Mouse (Mus musculus) lung, adult 2 months (tissue): ENCODE data around the gene Gsk3a. TPM values are rescaled to one million over a fixed set of nuclear protein-coding genes. Genes with fewer than 3 reads are reported as not detected.

Experiments
- DNase-seq: peaks from one replicate; pipeline ENCODE4 v3.0.0; 2022
- H3K4me1 ChIP-seq: fragments of 200-500 bp; 2 replicates; pipeline ENCODE4 v1.6.1; 2011; ENCODE audit warnings: low read length; ENCODE audit not compliant: control insufficient read depth, insufficient read depth
- H3K4me3 ChIP-seq: fragments of 200-500 bp; replicated peaks from 2 replicates; pipeline ENCODE3; 2011; ENCODE audit warnings: low read depth, mild to moderate bottlenecking, control low read depth, low read length; ENCODE audit errors: extremely low read depth
- CTCF ChIP-seq: fragments of 200-500 bp; IDR thresholded peaks from 2 replicates; pipeline ENCODE4 v1.5.1; 2011; ENCODE audit warnings: mild to moderate bottlenecking, low read length, control low read depth; ENCODE audit not compliant: insufficient read depth
- POLR2A ChIP-seq: fragments of 200-500 bp; IDR thresholded peaks from 2 replicates; pipeline ENCODE4 v1.6.1; 2011; ENCODE audit warnings: low read depth, mild to moderate bottlenecking, control low read depth, low read length, borderline replicate concordance; ENCODE audit errors: extremely low read depth
- WGBS: fragments of 180-500 bp; shearing (Covaris S2); methylation state at CpG from one replicate; pipeline ENCODE4 v1.1.7; 2018; 5-methylcytosine and 5-hydroxymethylcytosine counted together
- polyA plus RNA-seq: library from polyadenylated mRNA; depleted of rRNA; stranded (reverse); fragments of >200 nt; gene quantifications from 2 replicates; pipeline ENCODE4 v1.2.3, GENCODE M21; 2012

Gene Gsk3a
- polyA plus RNA-seq, 1 experiment: 116 TPM

GRCm38 (mm10) chr7:25274571-25274970 lies 36.9 kb upstream of the Gsk3a start:
- TF ChIP-seq POLR2A: no peak
- TF ChIP-seq CTCF: no peak
- Histone ChIP-seq H3K4me1 (peaks cover 16% of the 10 kb centered on the region), H3K4me3 (no peak overlapping the region)
- no peak for DNase-seq
- WGBS: 35% methylated on average over 5 of the region's 5 CpGs

DNA sequence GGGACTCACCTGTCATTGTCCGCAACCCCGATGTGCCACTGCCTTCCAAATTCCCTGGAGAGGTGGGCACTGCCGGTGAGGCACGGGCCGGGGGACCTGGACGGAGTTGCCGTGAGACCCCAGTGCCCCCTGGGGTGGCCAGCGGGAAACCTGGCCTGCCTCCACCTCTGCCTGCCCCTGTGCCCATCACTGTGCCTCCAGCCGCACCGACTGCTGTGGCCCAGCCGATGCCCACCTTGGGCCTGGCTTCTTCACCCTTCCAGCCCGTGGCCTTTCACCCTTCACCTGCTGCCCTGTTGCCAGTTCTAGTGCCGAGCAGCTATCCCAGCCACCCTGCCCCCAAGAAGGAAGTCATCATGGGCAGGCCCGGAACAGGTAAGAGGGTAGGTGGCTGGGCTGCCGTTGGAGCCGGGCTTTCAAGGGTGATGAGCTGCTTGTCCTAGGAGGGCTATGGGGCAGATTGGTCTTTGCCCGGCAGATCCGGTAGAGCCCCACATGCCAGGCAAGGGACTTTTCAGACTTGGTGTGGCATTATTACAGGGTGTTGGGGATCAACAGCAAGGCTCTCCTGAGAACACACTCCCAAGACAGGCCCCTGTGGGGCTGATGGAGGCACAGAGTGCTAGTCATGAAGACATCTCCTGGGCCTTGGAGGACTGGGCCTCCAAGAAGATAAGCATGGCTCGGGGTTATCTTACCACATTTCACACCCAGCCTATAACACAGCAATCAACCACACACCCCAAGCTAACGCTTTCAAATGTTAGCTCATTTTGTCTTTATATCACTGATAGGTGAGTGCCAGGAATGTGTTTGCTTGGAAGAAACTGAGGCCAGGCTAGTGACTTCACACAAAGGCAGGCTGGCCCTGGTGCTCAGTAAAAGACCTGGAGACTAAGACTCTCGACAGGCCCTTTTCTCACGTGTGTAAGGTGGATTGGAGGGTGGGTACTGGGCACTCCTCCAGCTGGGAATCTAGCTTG lies 35.9 kb upstream of the Gsk3a start:
- no peak for TF ChIP-seq CTCF
- no peak for TF ChIP-seq POLR2A
- Histone ChIP-seq H3K4me1 (peaks cover 20% of the 10 kb centered on the region), H3K4me3 (no peak overlapping the region)
- WGBS: 83% methylated on average over 22 of the region's 22 CpGs
- no peak for DNase-seq

DNA sequence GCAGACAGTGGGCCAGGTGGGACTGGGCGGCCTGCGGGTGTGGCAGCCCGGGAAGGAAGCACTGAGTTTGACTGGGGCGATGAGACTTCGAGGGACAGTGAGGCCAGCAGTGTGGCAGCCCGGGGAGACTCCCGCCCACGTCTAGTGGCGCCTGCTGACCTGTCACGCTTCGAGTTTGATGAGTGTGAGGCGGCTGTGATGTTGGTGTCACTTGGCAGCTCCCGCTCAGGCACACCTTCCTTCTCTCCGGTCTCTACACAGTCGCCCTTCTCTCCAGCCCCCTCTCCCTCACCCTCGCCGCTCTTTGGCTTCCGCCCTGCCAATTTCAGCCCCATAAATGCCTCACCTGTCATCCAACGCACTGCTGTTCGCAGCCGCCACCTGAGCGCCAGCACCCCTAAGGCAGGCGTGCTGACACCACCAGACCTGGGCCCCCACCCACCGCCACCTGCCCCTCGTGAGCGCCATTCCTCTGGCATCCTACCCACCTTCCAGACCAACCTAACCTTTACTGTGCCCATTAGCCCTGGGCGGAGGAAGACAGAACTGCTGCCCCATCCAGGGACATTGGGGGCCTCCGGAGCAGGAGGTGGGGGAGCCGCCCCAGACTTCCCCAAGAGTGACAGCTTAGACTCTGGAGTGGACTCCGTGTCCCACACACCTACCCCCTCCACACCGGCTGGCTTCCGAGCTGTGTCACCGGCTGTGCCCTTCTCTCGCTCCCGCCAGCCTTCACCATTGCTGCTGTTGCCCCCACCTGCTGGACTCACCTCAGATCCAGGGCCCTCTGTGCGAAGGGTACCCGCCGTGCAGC lies 35.0 kb upstream of the Gsk3a start:
- Histone ChIP-seq H3K4me3 (no peak overlapping the region), H3K4me1 (peaks cover 17% of the 10 kb centered on the region)
- TF ChIP-seq POLR2A: no peak
- no peak for DNase-seq
- 85% methylated on average over 38 of the region's 38 CpGs for WGBS

- no peak for TF ChIP-seq CTCF
- no peak for TF ChIP-seq POLR2A
- DNase-seq: no peak
- 88% methylated on average over 30 of the region's 30 CpGs for WGBS
- H3K4me1 ChIP-seq: peaks cover 14% of the 10 kb centered on the region
- no peak overlapping the region for H3K4me3 ChIP-seq
Measured at GRCm38 (mm10) chr7:25271651-25272444, 34.2 kb upstream of the Gsk3a start.

- DNase-seq: no peak
- 88% methylated on average over 35 of the region's 35 CpGs for WGBS
- Histone ChIP-seq H3K4me1 (peaks cover 14% of the 10 kb centered on the region), H3K4me3 (no peak overlapping the region)
- no peak for TF ChIP-seq POLR2A
Measured at GRCm38 (mm10) chr7:25270652-25271633, 33.3 kb upstream of the Gsk3a start.

DNA sequence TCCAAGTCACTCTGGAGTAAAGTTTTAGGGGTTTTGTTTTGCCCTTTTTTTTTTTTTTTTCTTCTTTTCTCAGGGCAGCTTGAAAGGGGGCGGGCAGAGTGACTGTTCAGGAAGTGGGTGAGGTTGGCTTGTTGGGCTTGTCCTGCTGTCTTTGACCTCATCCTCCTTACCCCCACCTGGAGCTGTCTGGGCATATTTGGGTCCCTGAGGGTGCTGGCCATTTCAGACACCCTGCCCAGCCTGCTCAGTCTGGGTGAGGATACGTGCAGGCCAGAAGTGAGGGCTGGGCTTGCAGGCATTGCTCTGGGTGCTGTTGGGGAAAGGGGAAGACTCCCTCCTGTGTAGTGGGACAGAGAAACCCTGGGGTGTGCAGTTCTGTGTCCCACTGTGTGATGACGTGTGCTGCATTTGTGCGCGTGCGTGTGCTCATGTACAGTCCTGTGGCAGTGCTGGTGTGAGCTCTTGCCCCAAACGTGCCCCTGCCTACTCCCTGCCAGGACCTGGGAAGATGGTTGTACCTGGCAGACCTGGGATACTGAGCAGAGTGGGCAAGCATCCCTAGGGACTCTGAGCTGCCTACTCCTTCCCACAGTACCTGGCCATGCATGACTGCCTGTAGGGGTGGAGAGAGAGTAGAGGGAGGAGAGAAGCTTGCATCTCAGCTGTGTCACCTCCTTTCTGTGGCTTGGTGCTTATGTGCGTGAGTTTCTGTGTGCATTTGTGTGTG lies 32.1 kb upstream of the Gsk3a start:
- no peak for TF ChIP-seq POLR2A
- no peak for TF ChIP-seq CTCF
- DNase-seq: no peak
- no peak overlapping the region for H3K4me3 ChIP-seq

DNA sequence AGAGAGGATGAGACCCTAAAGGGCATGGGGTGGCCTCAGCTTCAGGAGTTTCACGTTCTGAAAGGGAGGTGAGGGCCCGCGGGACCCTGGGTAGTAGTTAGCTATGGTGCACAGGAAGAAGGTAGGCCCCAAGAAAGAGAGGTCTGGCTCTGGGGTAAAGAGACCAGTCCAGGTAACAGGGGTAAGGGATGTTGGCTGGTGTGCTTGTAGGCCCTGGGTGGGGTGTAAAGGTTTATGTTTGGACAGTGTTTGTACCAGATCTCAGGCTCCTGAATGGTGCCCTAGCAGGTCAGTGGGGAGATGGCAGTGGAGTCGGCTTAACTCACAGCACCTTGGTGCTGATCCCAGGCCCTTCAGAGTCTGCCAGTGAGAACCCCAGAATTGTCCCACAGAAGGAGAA lies 31.4 kb upstream of the Gsk3a start:
- no peak for DNase-seq
- 18% methylated on average over 4 of the region's 4 CpGs for WGBS
- H3K4me1 ChIP-seq: peaks cover 11% of the 10 kb centered on the region
- no peak for TF ChIP-seq POLR2A
- no peak for TF ChIP-seq CTCF
- peak overlapping the region; percentile 71 for H3K4me3 ChIP-seq

More for the DNA sequence above, 32.1 kb upstream of the Gsk3a start:
- WGBS: 59% methylated on average over 8 of the region's 8 CpGs
- peaks cover 13% of the 10 kb centered on the region for H3K4me1 ChIP-seq

- no peak for DNase-seq
- TF ChIP-seq CTCF (no peak), POLR2A (no peak)
- WGBS: 1% methylated on average over 7 of the region's 7 CpGs
- H3K4me1 ChIP-seq: peaks cover 11% of the 10 kb centered on the region
- peak overlapping the region; percentile 71 for H3K4me3 ChIP-seq
Measured at GRCm38 (mm10) chr7:25268588-25268987, 30.9 kb upstream of the Gsk3a start.
